Comparison of ENCODE assay signal across 29 mouse cellular contexts in the genomic region with DNA sequence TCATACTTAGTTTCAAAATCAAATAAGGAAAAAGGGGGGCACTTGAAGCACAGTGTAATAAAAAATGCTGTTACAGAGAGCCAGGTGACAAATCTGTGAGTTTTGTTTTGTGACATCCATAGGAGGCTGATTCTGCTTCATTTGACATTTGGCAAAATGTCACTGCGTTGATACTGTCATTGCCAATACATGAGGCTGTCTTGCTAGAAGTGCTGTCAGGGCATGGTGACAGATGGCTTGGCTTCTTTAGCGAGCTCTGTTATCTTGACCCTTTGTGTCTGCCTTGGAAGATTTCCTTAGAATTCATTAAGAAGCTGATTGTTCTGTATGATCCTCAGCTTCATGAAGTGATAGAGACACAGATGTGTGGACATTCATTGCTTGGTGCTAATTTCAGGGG.
DNase-seq lines count a peak whose midpoint lies in the region; ATAC-seq and TF ChIP-seq lines count a peak whose summit lies in the region.
"Had no signal": no experiment of that assay in that cellular context is flagged by ENCODE, and none has a peak within 500 bp of the region (broad histone marks: within the 10 kb centered on the region; RNA-seq: fewer than 3 reads in every experiment).

No protein-coding gene starts in this region.

- WGBS in hindbrain, embryonic 16.5 days, result 54% methylated on average over 2 of the region's 2 CpGs
- WGBS in hindbrain, embryonic 11.5 days, result 71% methylated on average over 2 of the region's 2 CpGs
- 7% methylated on average over 2 of the region's 2 CpGs for WGBS in cerebellum, adult 2 months
- WGBS in liver, embryonic 11.5 days, result 59% methylated on average over 2 of the region's 2 CpGs

- H3K4me2 ChIP-seq in hindbrain, embryonic 16.5 days (ENCODE audit: low read length), result no peak overlapping the region
- no peak overlapping the region for H3K4me2 ChIP-seq in hindbrain, embryonic 11.5 days (replicated peaks; ENCODE audit: low read depth, low read length)
- H3K4me2 ChIP-seq in liver, embryonic 11.5 days, result no peak overlapping the region
- H3K4me2 ChIP-seq: embryonic facial prominence, embryonic 15.5 days; forebrain, embryonic 13.5 days; heart, embryonic 13.5 days; liver, embryonic 13.5 days; midbrain, embryonic 12.5 days; neural tube, embryonic 15.5 days had no signal

- no peaks in the 10 kb centered on the region for H3K36me3 ChIP-seq in hindbrain, embryonic 16.5 days (ENCODE audit: control insufficient read depth, insufficient read depth, low read length)
- no peaks in the 10 kb centered on the region for H3K36me3 ChIP-seq in hindbrain, embryonic 11.5 days (ENCODE audit: control insufficient read depth, insufficient read depth, low read length)
- H3K36me3 ChIP-seq in liver, embryonic 11.5 days (ENCODE audit: control insufficient read depth, insufficient read depth, low read length), result no peaks in the 10 kb centered on the region
- H3K36me3 ChIP-seq: embryonic facial prominence, embryonic 10.5 days; embryonic facial prominence, embryonic 15.5 days; heart, embryonic 13.5 days; hindbrain, embryonic 10.5 days; liver, embryonic 13.5 days; midbrain, embryonic 12.5 days; neural tube, embryonic 15.5 days had no signal

- TF ChIP-seq POLR2A in brain, embryonic 14.5 days (IDR thresholded peaks at IDR 0.05; ENCODE audit: borderline replicate concordance, extremely low read depth, insufficient read depth, insufficient read length, poor library complexity, severe bottlenecking), result no peak
- no peak for TF ChIP-seq POLR2A in cerebellum, adult 2 months (IDR thresholded peaks at IDR 0.05; ENCODE audit: borderline replicate concordance, insufficient read depth, low read length)

- DNase-seq in hindbrain, embryonic 11.5 days (ENCODE audit: low spot score), result no peak
- DNase-seq in brain, embryonic 14.5 days (ENCODE audit: low read depth), result peak; percentile 49
- DNase-seq in cerebellum, adult 2 months, result peak; percentile 25 to 72
- peak; percentile 70 to 87 for DNase-seq in cerebellum, postnatal 14 days
- DNase-seq in liver, embryonic 11.5 days (ENCODE audit: low spot score), result no peak
- no peak for DNase-seq in frontal cortex, postnatal 36 days (ENCODE audit: low spot score in 2 of 2)
- no peak for DNase-seq in retina, embryonic 14.5 days (ENCODE audit: low spot score)
- DNase-seq: adrenal gland, postnatal 14 days; heart, adult 2 months; heart, postnatal 10 days; kidney, postnatal 25 days; liver, embryonic 13.5 days; lung, adult 18-20 months; lung, postnatal 4 days; spleen, adult 18-20 months; thymus, adult 18-20 months; thymus, postnatal 36 days had no signal

- H3K9ac ChIP-seq in hindbrain, embryonic 16.5 days (ENCODE audit: low read depth, low read length), result no peak overlapping the region
- no peak overlapping the region for H3K9ac ChIP-seq in hindbrain, embryonic 11.5 days (ENCODE audit: low read depth, low read length)
- H3K9ac ChIP-seq in liver, embryonic 11.5 days (ENCODE audit: low read depth, low read length), result no peak overlapping the region
- H3K9ac ChIP-seq: embryonic facial prominence, embryonic 15.5 days; forebrain, embryonic 13.5 days; heart, embryonic 13.5 days; liver, embryonic 13.5 days; midbrain, embryonic 12.5 days; neural tube, embryonic 15.5 days had no signal

- H3K4me3 ChIP-seq in hindbrain, embryonic 16.5 days (ENCODE audit: low read length), result no peak overlapping the region
- H3K4me3 ChIP-seq in hindbrain, embryonic 11.5 days (ENCODE audit: low read depth, low read length), result no peak overlapping the region
- H3K4me3 ChIP-seq in cerebellum, adult 2 months (replicated peaks; ENCODE audit: insufficient read depth, low read depth, low read length), result no peak overlapping the region
- no peak overlapping the region for H3K4me3 ChIP-seq in liver, embryonic 11.5 days (ENCODE audit: low read depth, low read length)
- H3K4me3 ChIP-seq: embryonic facial prominence, embryonic 10.5 days; embryonic facial prominence, embryonic 15.5 days; forebrain, embryonic 13.5 days; heart, adult 2 months; heart, embryonic 13.5 days; hindbrain, embryonic 10.5 days; liver, embryonic 13.5 days; megakaryocyte, embryonic 14.5 days; midbrain, embryonic 12.5 days; neural tube, embryonic 15.5 days had no signal

- no peak overlapping the region for H3K27ac ChIP-seq in hindbrain, embryonic 16.5 days (ENCODE audit: low read depth, low read length)
- no peak overlapping the region for H3K27ac ChIP-seq in hindbrain, embryonic 11.5 days (ENCODE audit: low read depth, low read length)
- H3K27ac ChIP-seq in cerebellum, adult 2 months (ENCODE audit: insufficient read depth, low read length), result no peak overlapping the region
- no peak overlapping the region for H3K27ac ChIP-seq in liver, embryonic 11.5 days (ENCODE audit: low read depth, low read length)
- H3K27ac ChIP-seq: embryonic facial prominence, embryonic 10.5 days; embryonic facial prominence, embryonic 15.5 days; forebrain, embryonic 13.5 days; heart, adult 2 months; heart, embryonic 13.5 days; hindbrain, embryonic 10.5 days; liver, embryonic 13.5 days; midbrain, embryonic 12.5 days; neural tube, embryonic 15.5 days had no signal

- H3K9me3 ChIP-seq in hindbrain, embryonic 16.5 days (ENCODE audit: control insufficient read depth, low read length), result no peaks in the 10 kb centered on the region
- no peaks in the 10 kb centered on the region for H3K9me3 ChIP-seq in hindbrain, embryonic 11.5 days (ENCODE audit: control insufficient read depth, low read length)
- H3K9me3 ChIP-seq in liver, embryonic 11.5 days (ENCODE audit: control insufficient read depth, low read length), result no peaks in the 10 kb centered on the region
- H3K9me3 ChIP-seq: embryonic facial prominence, embryonic 10.5 days; embryonic facial prominence, embryonic 15.5 days; forebrain, embryonic 13.5 days; heart, embryonic 13.5 days; liver, embryonic 13.5 days; midbrain, embryonic 12.5 days; neural tube, embryonic 15.5 days had no signal

- peak; percentile 58; the same call in 1 of the 2 replicates for ATAC-seq in hindbrain, embryonic 16.5 days
- no peak for ATAC-seq in hindbrain, embryonic 11.5 days (ENCODE audit: low FRiP score)
- no peak for ATAC-seq in liver, embryonic 11.5 days (replicated peaks; ENCODE audit: low FRiP score)
- ATAC-seq: CD4-positive, CD25-positive, alpha-beta regulatory T cell, adult 4 months; forebrain, embryonic 13.5 days; intestine, postnatal 0 days; lung, postnatal 0 days had no signal

- no peaks in the 10 kb centered on the region for H3K4me1 ChIP-seq in hindbrain, embryonic 16.5 days (ENCODE audit: control insufficient read depth, insufficient read depth, low read depth, low read length)
- no peaks in the 10 kb centered on the region for H3K4me1 ChIP-seq in hindbrain, embryonic 11.5 days (replicated peaks; ENCODE audit: control insufficient read depth, insufficient read depth, low read length)
- no peaks in the 10 kb centered on the region; the same call in 1 of the 2 replicates for H3K4me1 ChIP-seq in cerebellum, adult 2 months (ENCODE audit: control insufficient read depth, insufficient read depth, low read length)
- H3K4me1 ChIP-seq in liver, embryonic 11.5 days (replicated peaks; ENCODE audit: control insufficient read depth, insufficient read depth, low read length), result no peaks in the 10 kb centered on the region
- H3K4me1 ChIP-seq: embryonic facial prominence, embryonic 10.5 days; embryonic facial prominence, embryonic 15.5 days; forebrain, embryonic 13.5 days; heart, embryonic 13.5 days; liver, embryonic 13.5 days; megakaryocyte, embryonic 14.5 days; midbrain, embryonic 12.5 days; neural tube, embryonic 15.5 days had no signal

- H3K27me3 ChIP-seq in hindbrain, embryonic 16.5 days (replicated peaks; ENCODE audit: control insufficient read depth, insufficient read depth, low read length), result no peaks in the 10 kb centered on the region
- H3K27me3 ChIP-seq in hindbrain, embryonic 11.5 days (ENCODE audit: control insufficient read depth, insufficient read depth, low read length), result no peaks in the 10 kb centered on the region
- no peaks in the 10 kb centered on the region for H3K27me3 ChIP-seq in cerebellum, adult 2 months (ENCODE audit: control insufficient read depth, insufficient read depth, low read length)
- no peaks in the 10 kb centered on the region for H3K27me3 ChIP-seq in liver, embryonic 11.5 days (replicated peaks; ENCODE audit: control insufficient read depth, insufficient read depth, low read length)
- H3K27me3 ChIP-seq: embryonic facial prominence, embryonic 15.5 days; forebrain, embryonic 13.5 days; heart, embryonic 13.5 days; liver, embryonic 13.5 days; megakaryocyte, embryonic 14.5 days; midbrain, embryonic 12.5 days; neural tube, embryonic 15.5 days had no signal

- TF ChIP-seq CTCF in brain, embryonic 14.5 days (IDR thresholded peaks at IDR 0.05; ENCODE audit: borderline replicate concordance, extremely low read depth, insufficient read depth, insufficient read length), result no peak
- no peak for TF ChIP-seq CTCF in cerebellum, adult 2 months (IDR thresholded peaks at IDR 0.05; ENCODE audit: borderline replicate concordance, insufficient read depth, low read depth, low read length)

Comparison
In these comparisons a context has a peak if more than half of its experiments do, and no peak if none do; other contexts are left out.
1. DNase-seq: peak in brain, embryonic 14.5 days (single experiment), cerebellum, adult 2 months (2 of 2) and cerebellum, postnatal 14 days (2 of 2); none in hindbrain, embryonic 11.5 days (single experiment), liver, embryonic 11.5 days (single experiment), frontal cortex, postnatal 36 days (0 of 2) and retina, embryonic 14.5 days (single experiment).